Mouse (Mus musculus) liver, embryonic 14.5 days (tissue): ENCODE measurements around the gene Pprc1.

Experiments
- CTCF ChIP-seq: IDR thresholded peaks from 2 replicates; pipeline ENCODE4 v1.5.1; 2016; ENCODE audit warnings: antibody characterized with exemption, low read depth, control low read depth
- EP300 ChIP-seq: IDR thresholded peaks from 2 replicates; pipeline ENCODE4 v1.6.1; 2016; ENCODE audit warnings: antibody characterized with exemption, low read depth

GRCm38 (mm10) chr19:46078535-46078934 is 33.8 kb downstream of the Pprc1 start:
- TF ChIP-seq EP300 (no peak), CTCF (no peak)
